Mouse (Mus musculus): ENCODE measurements around the gene Gpr55.

DNA sequence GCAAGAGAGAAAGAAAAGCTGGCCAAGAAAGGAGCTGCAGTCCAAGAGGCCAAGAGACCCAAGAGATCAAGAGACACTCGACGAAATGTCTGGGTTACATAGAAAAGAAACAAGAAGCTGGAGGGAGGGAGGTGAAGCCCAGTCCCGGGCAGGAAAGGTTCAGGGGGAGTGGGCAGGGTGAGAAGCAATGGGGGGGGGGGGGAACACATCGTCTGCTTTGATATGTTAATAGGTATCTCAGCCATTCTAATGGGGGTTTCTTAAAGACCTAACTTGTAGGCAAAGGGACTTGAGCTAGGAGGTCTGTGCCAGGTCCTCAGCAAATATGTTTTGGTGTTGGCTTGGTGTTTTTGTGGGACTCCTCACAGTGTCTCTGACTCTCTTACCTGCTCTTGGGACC lies 32.7 kb upstream of the Gpr55 start:
- TF ChIP-seq CTCF (IDR thresholded peaks at IDR 0.05; ENCODE audit: control insufficient read depth, insufficient read depth, low read length) = no peak
- TF ChIP-seq POLR2A (IDR thresholded peaks at IDR 0.05; ENCODE audit: borderline replicate concordance, control insufficient read depth, low read depth, low read length) = no peak

Data from bone marrow, adult 2 months (tissue).